Mouse (Mus musculus): ENCODE results near the gene Hps1. TPM values are rescaled to one million over a fixed set of nuclear protein-coding genes. Genes with fewer than 3 reads are reported as not detected.

The Hps1 gene
- polyA plus RNA-seq, 1 experiment from 2014 or later: 13.6 TPM

DNA sequence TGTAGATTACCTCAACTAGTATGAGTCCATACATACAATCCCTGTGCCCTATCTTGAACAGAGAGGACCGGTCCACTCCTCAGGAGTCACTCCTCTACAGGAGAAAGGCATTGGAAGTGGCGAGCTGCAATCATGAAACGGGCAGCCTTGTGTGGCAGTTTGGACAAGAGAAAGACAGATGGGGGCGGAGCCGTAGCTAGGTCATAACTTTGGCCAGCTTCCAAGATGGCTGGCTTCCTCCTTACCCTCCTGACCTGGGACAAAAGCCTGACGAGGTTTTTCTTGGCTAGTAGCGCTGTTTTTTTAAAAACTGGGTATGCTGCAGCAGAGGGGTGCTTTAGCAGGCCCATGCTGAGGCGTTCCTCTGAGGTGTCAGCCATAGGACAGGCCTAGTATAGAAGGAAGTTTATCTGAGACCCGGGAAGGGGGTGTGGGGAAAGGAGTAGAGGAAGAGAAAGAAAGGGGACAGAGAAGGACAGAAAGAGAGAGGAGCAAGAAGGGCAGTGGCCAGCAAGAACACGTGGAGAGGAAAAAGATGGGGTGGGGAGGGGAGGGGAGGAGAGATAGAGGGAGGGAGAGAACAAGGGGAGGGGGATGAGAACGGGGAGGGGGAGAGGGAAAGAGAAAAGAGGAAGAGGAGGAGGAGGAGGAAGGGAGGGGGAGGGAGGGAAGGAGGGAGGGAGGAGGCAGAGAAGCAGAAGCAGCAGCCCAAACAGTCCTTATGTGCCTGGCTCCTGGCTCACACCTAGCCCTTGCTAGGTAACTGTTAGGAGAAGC, 26.4 kb downstream of the Hps1 start:
- H3K9me3 ChIP-seq (replicated peaks): no peaks in the 10 kb centered on the region
- peak overlapping the region; percentile 52 for H3K4me3 ChIP-seq
- no peak overlapping the region for H3K9ac ChIP-seq
- H3K36me3 ChIP-seq: no peaks in the 10 kb centered on the region
- H3K4me2 ChIP-seq: peak overlapping the region; percentile 86
- H3K27me3 ChIP-seq (replicated peaks): no peaks in the 10 kb centered on the region
- peaks cover 64% of the 10 kb centered on the region for H3K4me1 ChIP-seq
- H3K27ac ChIP-seq: peak overlapping the region; percentile 81
- WGBS (ENCODE audit: insufficient replicate concordance): 12% methylated on average over 11 of the region's 11 CpGs
- ATAC-seq: peak; percentile 19; the same call in 1 of the 2 replicates

DNA sequence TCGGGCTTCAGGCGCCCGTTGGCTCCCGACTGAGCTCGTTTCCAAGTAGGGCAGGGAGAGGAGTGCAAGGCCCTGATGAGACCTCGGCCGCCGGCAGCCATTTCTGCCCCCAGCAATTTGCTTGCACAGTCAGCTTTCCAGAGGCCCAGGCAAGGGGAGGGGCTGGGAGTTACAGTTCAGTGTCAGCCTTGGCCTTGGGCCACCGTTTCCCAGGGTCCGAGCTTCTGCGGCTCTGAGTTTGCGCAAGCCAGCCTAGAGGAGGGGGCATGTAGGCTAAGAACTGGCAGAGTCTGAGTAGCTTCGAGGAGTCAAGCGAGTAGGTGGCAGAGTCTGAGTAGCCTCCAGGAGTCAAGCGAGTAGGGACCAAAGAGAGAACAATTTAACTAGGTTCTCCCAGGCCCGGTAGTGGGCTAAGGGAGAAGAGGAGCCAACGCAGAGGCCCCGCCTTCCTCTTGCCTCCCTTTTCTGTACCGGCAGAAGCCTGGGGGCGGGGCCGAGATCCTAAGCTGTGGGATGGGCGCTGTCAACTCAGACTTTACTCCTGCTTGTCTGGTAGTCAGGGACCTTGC, 27.3 kb downstream of the Hps1 start, which contains the start of gene Pyroxd2:
Gene Pyroxd2, minus strand, starts transcription at position 413 of the 569 bp plus-strand sequence.
- Histone ChIP-seq H3K36me3 (no peaks in the 10 kb centered on the region), H3K9ac (peak within 1 kb of the TSS; percentile 65), H3K4me1 (peaks cover 55% of the 10 kb centered on the region), H3K4me3 (peak within 1 kb of the TSS; percentile 52), H3K4me2 (peak within 1 kb of the TSS; percentile 86), H3K27me3 (replicated peaks) (no peaks in the 10 kb centered on the region), H3K27ac (peak within 1 kb of the TSS; percentile 81), H3K9me3 (replicated peaks) (no peaks in the 10 kb centered on the region)
- ATAC-seq: peak; percentile 84
- WGBS (ENCODE audit: insufficient replicate concordance): 7% methylated on average over 22 of the region's 22 CpGs

DNA sequence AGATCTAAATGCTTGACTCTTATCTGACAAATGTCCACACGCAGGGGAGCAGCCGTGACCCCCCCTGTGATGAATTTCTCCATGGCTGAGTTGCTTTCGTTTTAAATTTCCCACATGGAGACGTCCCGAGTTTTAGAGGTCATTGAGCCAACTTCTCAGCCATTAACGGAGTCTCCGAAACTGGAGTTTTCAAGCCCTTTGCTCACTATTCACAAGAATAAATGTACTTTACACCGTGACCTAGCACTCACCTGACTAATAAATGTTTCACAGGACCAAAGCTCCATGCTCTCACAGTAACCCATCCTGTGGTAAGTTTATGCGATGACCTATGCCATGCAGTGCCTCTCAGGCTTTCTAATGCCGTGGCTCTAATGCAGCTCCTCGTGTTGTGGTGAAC, 29.6 kb downstream of the Hps1 start:
- Histone ChIP-seq H3K4me2 (no peak overlapping the region), H3K27me3 (replicated peaks) (no peaks in the 10 kb centered on the region), H3K36me3 (no peaks in the 10 kb centered on the region), H3K9me3 (replicated peaks) (no peaks in the 10 kb centered on the region), H3K4me1 (peaks cover 54% of the 10 kb centered on the region), H3K4me3 (no peak overlapping the region), H3K27ac (no peak overlapping the region), H3K9ac (no peak overlapping the region)
- 58% methylated on average over 11 of the region's 11 CpGs for WGBS (ENCODE audit: insufficient replicate concordance)
- no peak for ATAC-seq

DNA sequence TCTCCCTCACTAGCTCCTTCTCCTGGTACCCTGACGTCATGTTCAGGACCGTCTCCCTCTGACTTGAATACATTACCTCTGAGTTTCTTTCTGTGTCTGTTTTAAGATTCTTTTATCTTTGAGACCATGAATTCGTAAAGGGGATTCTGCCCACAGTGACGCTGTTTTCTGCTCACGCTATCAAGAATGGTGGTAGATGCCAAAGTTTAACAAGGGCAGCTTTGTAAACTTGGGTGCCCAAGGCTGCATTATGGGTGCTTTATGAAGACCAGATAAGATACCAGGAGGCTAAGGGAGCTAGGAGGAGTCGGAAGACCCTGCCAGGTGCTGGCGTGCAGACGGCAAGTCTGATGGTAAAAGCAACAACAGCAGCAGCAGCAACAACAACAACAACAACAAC, 33.1 kb downstream of the Hps1 start:
- 73% methylated on average over 8 of the region's 8 CpGs for WGBS (ENCODE audit: insufficient replicate concordance)
- Histone ChIP-seq H3K4me3 (no peak overlapping the region), H3K27me3 (replicated peaks) (peaks cover 8% of the 10 kb centered on the region; the same call in 1 of the 2 replicates), H3K36me3 (no peaks in the 10 kb centered on the region), H3K4me2 (no peak overlapping the region), H3K4me1 (peaks cover 47% of the 10 kb centered on the region), H3K27ac (no peak overlapping the region), H3K9me3 (replicated peaks) (no peaks in the 10 kb centered on the region), H3K9ac (no peak overlapping the region)
- no peak for ATAC-seq

DNA sequence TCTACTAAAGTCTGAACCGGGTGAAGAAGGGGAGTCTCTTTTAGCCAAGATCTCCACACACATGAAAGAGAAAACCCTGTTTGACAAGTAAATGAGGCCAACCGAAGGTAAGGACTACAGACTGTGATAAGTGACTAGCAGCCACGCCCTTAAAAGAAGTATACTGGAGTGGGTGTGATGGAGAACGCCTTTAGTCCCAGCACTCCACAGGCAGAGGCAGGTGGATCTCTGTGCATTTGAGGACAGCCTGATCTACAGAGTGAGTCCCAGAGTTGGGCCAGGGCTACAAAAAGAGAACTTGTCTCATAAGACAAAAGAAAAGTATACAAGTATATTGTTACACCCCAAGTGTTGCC, 33.9 kb downstream of the Hps1 start:
- H3K4me3 ChIP-seq: no peak overlapping the region
- no peaks in the 10 kb centered on the region for H3K36me3 ChIP-seq
- H3K27me3 ChIP-seq (replicated peaks): peaks cover 8% of the 10 kb centered on the region; the same call in 1 of the 2 replicates
- no peak overlapping the region for H3K27ac ChIP-seq
- H3K9me3 ChIP-seq (replicated peaks): no peaks in the 10 kb centered on the region
- ATAC-seq: peak; percentile 51; the same call in 1 of the 2 replicates
- H3K9ac ChIP-seq: no peak overlapping the region
- H3K4me1 ChIP-seq: peaks cover 44% of the 10 kb centered on the region
- WGBS (ENCODE audit: insufficient replicate concordance): 24% methylated on average over 4 of the region's 4 CpGs
- H3K4me2 ChIP-seq: peak overlapping the region; percentile 39

DNA sequence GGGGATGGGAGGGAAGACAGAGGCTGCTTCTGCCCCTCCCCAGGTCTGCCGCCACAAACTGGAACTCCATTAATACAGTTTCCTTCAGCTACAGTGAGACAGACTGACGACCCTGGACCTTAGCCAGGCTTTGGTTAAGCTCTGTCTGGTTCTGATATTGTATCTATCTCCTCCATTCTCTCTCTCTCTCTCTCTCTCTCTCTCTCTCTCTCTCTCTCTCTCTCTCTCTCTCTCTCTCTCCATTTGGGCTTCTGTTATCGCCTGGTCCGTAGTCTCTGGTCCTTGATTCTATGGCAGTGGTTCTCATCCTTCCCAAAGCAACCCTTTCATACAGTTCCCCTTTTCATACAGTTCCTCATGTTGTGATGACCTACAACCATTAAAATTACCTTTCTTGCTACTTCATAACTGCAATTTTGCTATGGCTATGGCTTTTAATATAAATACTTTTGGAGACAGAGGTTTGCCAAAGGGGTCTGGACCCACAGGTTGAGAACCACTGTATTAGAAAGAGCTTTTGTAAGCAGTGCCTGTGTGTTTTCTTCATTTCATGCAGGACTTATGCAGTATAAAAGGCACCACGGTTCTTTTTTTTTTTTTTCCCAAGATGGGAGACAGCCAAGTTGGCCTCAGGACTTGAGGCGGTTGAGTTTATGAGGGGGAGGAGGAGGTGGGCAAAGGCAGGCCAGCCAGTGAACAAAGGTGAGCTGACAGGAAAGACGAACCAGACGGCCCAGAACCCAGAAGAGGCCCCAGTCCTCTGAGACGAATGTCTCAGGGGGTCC, 34.5 kb downstream of the Hps1 start:
- Histone ChIP-seq H3K9me3 (replicated peaks) (no peaks in the 10 kb centered on the region), H3K27me3 (replicated peaks) (peaks cover 8% of the 10 kb centered on the region; the same call in 1 of the 2 replicates), H3K4me1 (peaks cover 49% of the 10 kb centered on the region), H3K27ac (no peak overlapping the region), H3K4me2 (peak overlapping the region; percentile 39), H3K36me3 (no peaks in the 10 kb centered on the region), H3K9ac (no peak overlapping the region), H3K4me3 (no peak overlapping the region)
- WGBS (ENCODE audit: insufficient replicate concordance): 33% methylated on average over 9 of the region's 9 CpGs
- ATAC-seq: 0 out of 2 replicates have a peak, but pooled peaks have one; percentile 19

DNA sequence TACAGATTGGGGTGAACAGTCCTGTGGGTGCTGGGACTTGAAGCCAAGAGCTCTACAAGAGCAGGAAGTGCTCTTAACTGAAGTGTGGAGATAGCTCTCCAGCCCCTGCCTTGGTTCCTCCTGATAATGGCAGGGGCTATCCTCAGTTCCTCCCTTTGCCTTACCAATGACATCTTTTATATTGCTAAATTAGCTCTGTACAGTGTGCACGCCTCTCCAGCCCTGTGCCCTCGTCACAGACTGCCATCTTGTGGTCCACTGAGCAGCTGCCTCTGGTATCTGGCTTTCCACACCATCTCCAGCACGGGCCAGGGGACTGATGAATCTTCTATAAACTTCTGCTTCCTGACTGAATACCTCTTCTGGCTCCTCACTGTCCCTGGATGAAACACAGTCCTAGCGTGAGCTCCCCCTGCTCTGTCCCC, 35.6 kb downstream of the Hps1 start:
- peaks cover 39% of the 10 kb centered on the region for H3K4me1 ChIP-seq
- H3K9me3 ChIP-seq (replicated peaks): no peaks in the 10 kb centered on the region
- H3K27me3 ChIP-seq (replicated peaks): peaks cover 8% of the 10 kb centered on the region; the same call in 1 of the 2 replicates
- peak overlapping the region; percentile 19 for H3K4me2 ChIP-seq
- 5% methylated on average over 4 of the region's 4 CpGs for WGBS (ENCODE audit: insufficient replicate concordance)
- peak; percentile 77 for ATAC-seq
- H3K4me3 ChIP-seq: no peak overlapping the region
- H3K9ac ChIP-seq: no peak overlapping the region
- H3K27ac ChIP-seq: 0 out of 2 replicates have a peak overlapping the region, but pooled peaks have one; percentile 50
- no peaks in the 10 kb centered on the region for H3K36me3 ChIP-seq

DNA sequence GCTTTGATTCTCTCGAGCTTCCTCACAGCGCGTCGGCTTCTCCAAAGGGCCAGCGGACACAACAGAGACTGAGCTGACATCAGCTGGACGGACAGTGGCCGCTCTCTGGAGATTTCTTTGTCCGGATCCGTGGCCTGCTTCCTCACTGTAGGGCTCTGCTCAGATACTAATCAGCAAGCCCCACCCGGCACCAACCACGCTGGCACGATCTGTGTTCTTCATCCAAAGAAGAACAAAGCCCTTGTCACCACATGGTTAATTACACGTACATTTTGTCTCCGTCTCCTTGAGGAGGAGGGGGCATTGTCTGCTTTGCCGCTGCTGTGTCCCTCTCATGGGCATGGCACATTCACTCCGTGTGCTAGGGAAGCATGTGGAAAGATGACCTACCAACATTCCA, 36.5 kb downstream of the Hps1 start:
- Histone ChIP-seq H3K4me1 (peaks cover 41% of the 10 kb centered on the region), H3K9me3 (replicated peaks) (no peaks in the 10 kb centered on the region), H3K4me2 (no peak overlapping the region), H3K27ac (no peak overlapping the region), H3K4me3 (no peak overlapping the region), H3K9ac (no peak overlapping the region), H3K27me3 (replicated peaks) (peaks cover 11% of the 10 kb centered on the region; the same call in 1 of the 2 replicates), H3K36me3 (no peaks in the 10 kb centered on the region)
- ATAC-seq: no peak
- WGBS (ENCODE audit: insufficient replicate concordance): 42% methylated on average over 16 of the region's 16 CpGs

DNA sequence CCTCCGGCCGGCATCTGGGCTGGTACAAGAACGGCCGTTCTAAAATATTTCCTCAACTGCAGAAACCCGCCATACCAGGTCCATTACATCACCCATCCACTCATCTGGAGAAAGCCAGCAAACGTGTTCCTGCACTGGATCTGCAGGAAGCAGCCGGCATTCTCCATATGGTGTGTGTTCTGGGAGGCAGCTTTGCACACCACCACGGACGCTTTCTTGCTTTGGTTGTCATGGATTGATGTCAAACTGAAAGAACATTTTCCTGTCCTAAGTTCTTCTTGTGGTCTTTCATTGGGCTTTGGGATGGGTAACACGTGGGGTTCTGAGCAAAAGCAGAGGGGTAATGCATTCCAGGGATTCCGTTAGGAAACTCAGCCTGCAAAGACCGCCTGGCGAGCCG, 37.9 kb downstream of the Hps1 start:
- H3K4me3 ChIP-seq: no peak overlapping the region
- H3K9ac ChIP-seq: no peak overlapping the region
- peaks cover 53% of the 10 kb centered on the region for H3K4me1 ChIP-seq
- no peak overlapping the region for H3K27ac ChIP-seq
- H3K9me3 ChIP-seq (replicated peaks): no peaks in the 10 kb centered on the region
- peaks cover 11% of the 10 kb centered on the region; the same call in 1 of the 2 replicates for H3K27me3 ChIP-seq (replicated peaks)
- H3K4me2 ChIP-seq: no peak overlapping the region
- no peak for ATAC-seq
- 63% methylated on average over 14 of the region's 14 CpGs for WGBS (ENCODE audit: insufficient replicate concordance)
- no peaks in the 10 kb centered on the region for H3K36me3 ChIP-seq

DNA sequence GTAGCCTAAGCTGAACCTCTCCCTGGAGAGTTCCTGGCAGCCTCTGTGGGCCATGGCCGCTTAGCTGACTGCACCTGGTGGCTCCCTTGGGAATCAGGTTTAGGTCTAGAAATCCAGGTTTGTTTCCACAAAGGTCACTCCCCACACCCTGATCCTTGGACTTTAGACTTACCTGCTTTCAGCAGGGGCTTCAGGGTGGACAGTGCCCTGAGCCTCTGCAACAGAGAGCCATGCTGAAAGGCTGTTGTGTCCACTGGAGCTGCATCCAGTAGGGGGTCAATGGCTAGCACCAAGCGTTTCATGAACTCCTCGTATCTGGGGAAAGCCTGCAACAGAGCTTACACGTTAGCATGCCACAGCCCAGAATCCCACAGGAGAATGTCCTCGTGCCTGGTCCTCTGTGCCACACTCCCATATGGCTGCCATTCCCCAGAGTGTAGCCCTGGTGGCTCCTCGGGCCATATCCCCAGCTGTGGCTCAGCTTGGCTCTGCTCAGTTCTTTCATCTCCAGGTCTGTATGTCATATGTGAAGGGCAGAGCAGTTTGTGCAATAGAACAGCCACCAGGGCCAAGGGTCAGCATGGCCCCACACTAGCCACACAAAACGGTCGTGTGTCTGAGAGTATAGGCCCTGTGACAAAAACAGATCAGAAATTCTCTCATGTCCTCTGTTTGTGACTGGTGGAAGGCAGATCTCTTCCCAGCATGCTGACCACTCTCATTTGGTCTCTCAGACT, 39.4 kb downstream of the Hps1 start:
- Histone ChIP-seq H3K4me1 (peaks cover 48% of the 10 kb centered on the region), H3K27me3 (replicated peaks) (peaks cover 14% of the 10 kb centered on the region; the same call in 1 of the 2 replicates), H3K27ac (no peak overlapping the region), H3K9ac (no peak overlapping the region), H3K36me3 (no peaks in the 10 kb centered on the region), H3K4me2 (no peak overlapping the region), H3K4me3 (no peak overlapping the region), H3K9me3 (replicated peaks) (no peaks in the 10 kb centered on the region)
- WGBS (ENCODE audit: insufficient replicate concordance): 66% methylated on average over 8 of the region's 8 CpGs
- no peak for ATAC-seq

DNA sequence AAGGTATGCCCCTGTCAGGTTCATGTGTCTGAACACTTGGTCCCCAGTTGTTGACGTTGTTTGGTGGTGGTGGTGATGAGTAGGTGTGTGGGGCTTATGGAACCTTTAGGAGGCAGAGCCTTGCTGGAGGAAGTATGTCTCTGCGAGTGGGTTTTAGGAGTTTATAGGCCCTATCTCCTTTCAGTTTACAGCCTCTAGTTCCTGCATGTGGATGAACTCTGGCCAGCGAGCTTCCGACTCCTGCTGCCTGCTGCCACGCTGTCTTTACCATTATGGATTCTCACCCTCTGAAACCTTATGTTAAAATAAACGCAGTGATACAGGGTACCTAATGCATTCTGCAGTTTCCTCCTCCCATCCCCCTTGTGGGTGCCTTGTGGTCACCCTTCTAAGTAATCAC, 40.0 kb downstream of the Hps1 start:
- H3K9ac ChIP-seq: no peak overlapping the region
- no peak overlapping the region for H3K27ac ChIP-seq
- no peaks in the 10 kb centered on the region for H3K36me3 ChIP-seq
- no peak overlapping the region for H3K4me2 ChIP-seq
- no peak overlapping the region for H3K4me3 ChIP-seq
- peaks cover 14% of the 10 kb centered on the region; the same call in 1 of the 2 replicates for H3K27me3 ChIP-seq (replicated peaks)
- 57% methylated on average over 6 of the region's 6 CpGs for WGBS (ENCODE audit: insufficient replicate concordance)
- H3K4me1 ChIP-seq: peaks cover 42% of the 10 kb centered on the region
- H3K9me3 ChIP-seq (replicated peaks): no peaks in the 10 kb centered on the region
- no peak for ATAC-seq
